Mouse (Mus musculus): ENCODE results near the gene Cdk4. TPM values are rescaled to one million over a fixed set of nuclear protein-coding genes. Genes with fewer than 3 reads are reported as not detected.

The Cdk4 gene
- polyA plus RNA-seq, 1 experiment from 2014 or later, result 889 TPM

- DNase-seq (ENCODE audit: low spot score), result no peak
Measured at GRCm38 (mm10) chr10:127073981-127074380, 10.6 kb downstream of the Cdk4 start.

- peak; percentile 88 for DNase-seq (ENCODE audit: low spot score)
Measured at GRCm38 (mm10) chr10:127075080-127075479, 11.7 kb downstream of the Cdk4 start, which contains the start of gene Agap2. TSS of gene Agap2 (plus strand) at chr10:127075284.

- no peak for DNase-seq (ENCODE audit: low spot score)
Measured at GRCm38 (mm10) chr10:127075651-127076050, 12.3 kb downstream of the Cdk4 start.

GRCm38 (mm10) chr10:127076082-127076481, 12.7 kb downstream of the Cdk4 start:
- DNase-seq (ENCODE audit: low spot score), result peak; percentile 82

GRCm38 (mm10) chr10:127077515-127077914, 14.2 kb downstream of the Cdk4 start:
- no peak for DNase-seq (ENCODE audit: low spot score)

- DNase-seq (ENCODE audit: low spot score), result no peak
Measured at GRCm38 (mm10) chr10:127078001-127078676, 14.8 kb downstream of the Cdk4 start.

- DNase-seq (ENCODE audit: low spot score), result no peak
Measured at GRCm38 (mm10) chr10:127078677-127079575, 15.6 kb downstream of the Cdk4 start.

GRCm38 (mm10) chr10:127079665-127080391, 16.5 kb downstream of the Cdk4 start:
- DNase-seq (ENCODE audit: low spot score), result no peak

GRCm38 (mm10) chr10:127080901-127081780, 17.8 kb downstream of the Cdk4 start:
- DNase-seq (ENCODE audit: low spot score), result no peak

- no peak for DNase-seq (ENCODE audit: low spot score)
Measured at GRCm38 (mm10) chr10:127081996-127082620, 18.8 kb downstream of the Cdk4 start.

GRCm38 (mm10) chr10:127083292-127083914, 20.1 kb downstream of the Cdk4 start:
- no peak for DNase-seq (ENCODE audit: low spot score)

- no peak for DNase-seq (ENCODE audit: low spot score)
Measured at GRCm38 (mm10) chr10:127083915-127084306, 20.6 kb downstream of the Cdk4 start.

- no peak for DNase-seq (ENCODE audit: low spot score)
Measured at GRCm38 (mm10) chr10:127085052-127085451, 21.7 kb downstream of the Cdk4 start.

GRCm38 (mm10) chr10:127085633-127086032, 22.3 kb downstream of the Cdk4 start:
- DNase-seq (ENCODE audit: low spot score), result no peak

GRCm38 (mm10) chr10:127090560-127091411, 27.5 kb downstream of the Cdk4 start:
- DNase-seq (ENCODE audit: low spot score), result no peak

GRCm38 (mm10) chr10:127091507-127092396, 28.4 kb downstream of the Cdk4 start:
- no peak for DNase-seq (ENCODE audit: low spot score)

- DNase-seq (ENCODE audit: low spot score), result no peak
Measured at GRCm38 (mm10) chr10:127092742-127093141, 29.4 kb downstream of the Cdk4 start.

GRCm38 (mm10) chr10:127094382-127094802, 31.1 kb downstream of the Cdk4 start:
- DNase-seq (ENCODE audit: low spot score), result no peak

Measured in thymus, postnatal 0 days (tissue).